Mouse (Mus musculus): ENCODE data around the gene Mon2. TPM values are rescaled to one million over a fixed set of nuclear protein-coding genes. Genes with fewer than 3 reads are reported as not detected.

Gene Mon2
- total and polyA plus RNA-seq, 2 experiments from 2014 or later = 15.9 to 64.7 TPM

GRCm38 (mm10) chr10:122960738-122961137, 115.6 kb downstream of the Mon2 start:
- no peak for TF ChIP-seq CTCF (IDR thresholded peaks at IDR 0.05; ENCODE audit: low read depth)
- H3K27ac ChIP-seq = no peak overlapping the region

GRCm38 (mm10) chr10:122960216-122960615, 116.1 kb downstream of the Mon2 start:
- H3K9me3 ChIP-seq (ENCODE audit: low read length) = no peaks in the 10 kb centered on the region
- H3K36me3 ChIP-seq (ENCODE audit: insufficient read depth, low read length) = no peaks in the 10 kb centered on the region
- no peak overlapping the region for H3K27ac ChIP-seq
- ATAC-seq (no peak), DNase-seq (ENCODE audit: low spot score) (no peak)
- H3K4me2 ChIP-seq (ENCODE audit: low read depth, low read length) = no peak overlapping the region
- no peak for TF ChIP-seq CTCF (IDR thresholded peaks at IDR 0.05; ENCODE audit: low read depth)
- H3K9ac ChIP-seq (replicated peaks; ENCODE audit: low read length) = no peak overlapping the region
- WGBS = 85% methylated on average over 16 of the region's 16 CpGs
- H3K4me1 ChIP-seq (ENCODE audit: insufficient read depth, low read length) = peaks cover 20% of the 10 kb centered on the region
- no peaks in the 10 kb centered on the region for H3K27me3 ChIP-seq (ENCODE audit: insufficient read depth, low read length)
- H3K4me3 ChIP-seq (ENCODE audit: low read length) = no peak overlapping the region

More at GRCm38 (mm10) chr10:122960738-122961137, 115.6 kb downstream of the Mon2 start:
- Histone ChIP-seq H3K9ac (replicated peaks; ENCODE audit: low read length) (no peak overlapping the region), H3K27me3 (ENCODE audit: insufficient read depth, low read length) (no peaks in the 10 kb centered on the region), H3K4me2 (ENCODE audit: low read depth, low read length) (no peak overlapping the region), H3K4me1 (ENCODE audit: insufficient read depth, low read length) (peaks cover 20% of the 10 kb centered on the region), H3K4me3 (ENCODE audit: low read length) (no peak overlapping the region), H3K9me3 (ENCODE audit: low read length) (no peaks in the 10 kb centered on the region), H3K36me3 (ENCODE audit: insufficient read depth, low read length) (no peaks in the 10 kb centered on the region)
- ATAC-seq (no peak), DNase-seq (ENCODE audit: low spot score) (no peak)
- WGBS = 72% methylated on average over 16 of the region's 16 CpGs

- ATAC-seq (no peak), DNase-seq (ENCODE audit: low spot score) (no peak)
- 75% methylated on average over 5 of the region's 5 CpGs for WGBS
- Histone ChIP-seq H3K27me3 (ENCODE audit: insufficient read depth, low read length) (no peaks in the 10 kb centered on the region), H3K4me2 (ENCODE audit: low read depth, low read length) (no peak overlapping the region), H3K9me3 (ENCODE audit: low read length) (no peaks in the 10 kb centered on the region), H3K4me1 (ENCODE audit: insufficient read depth, low read length) (peaks cover 12% of the 10 kb centered on the region), H3K9ac (replicated peaks; ENCODE audit: low read length) (no peak overlapping the region), H3K4me3 (ENCODE audit: low read length) (no peak overlapping the region), H3K27ac (no peak overlapping the region), H3K36me3 (ENCODE audit: insufficient read depth, low read length) (no peaks in the 10 kb centered on the region)
- no peak for TF ChIP-seq CTCF (IDR thresholded peaks at IDR 0.05; ENCODE audit: low read depth)
These were observed 117.6 kb downstream of the Mon2 start for GRCm38 (mm10) chr10:122958699-122959098.

- Histone ChIP-seq H3K4me1 (ENCODE audit: insufficient read depth, low read length) (peaks cover 8% of the 10 kb centered on the region; the same call in 1 of the 2 replicates), H3K27ac (no peak overlapping the region), H3K9me3 (ENCODE audit: low read length) (no peaks in the 10 kb centered on the region), H3K27me3 (ENCODE audit: insufficient read depth, low read length) (no peaks in the 10 kb centered on the region), H3K36me3 (ENCODE audit: insufficient read depth, low read length) (no peaks in the 10 kb centered on the region), H3K9ac (replicated peaks; ENCODE audit: low read length) (no peak overlapping the region), H3K4me3 (ENCODE audit: low read length) (no peak overlapping the region), H3K4me2 (ENCODE audit: low read depth, low read length) (no peak overlapping the region)
- no peak for DNase-seq (ENCODE audit: low spot score)
- no peak for ATAC-seq
- TF ChIP-seq CTCF (IDR thresholded peaks at IDR 0.05; ENCODE audit: low read depth) = no peak
- 92% methylated on average over 2 of the region's 2 CpGs for WGBS
These were observed 118.4 kb downstream of the Mon2 start for GRCm38 (mm10) chr10:122957918-122958317.

- Histone ChIP-seq H3K4me1 (ENCODE audit: insufficient read depth, low read length) (no peaks in the 10 kb centered on the region), H3K4me2 (ENCODE audit: low read depth, low read length) (no peak overlapping the region), H3K36me3 (ENCODE audit: insufficient read depth, low read length) (no peaks in the 10 kb centered on the region), H3K9ac (replicated peaks; ENCODE audit: low read length) (no peak overlapping the region), H3K27me3 (ENCODE audit: insufficient read depth, low read length) (no peaks in the 10 kb centered on the region), H3K9me3 (ENCODE audit: low read length) (no peaks in the 10 kb centered on the region), H3K27ac (no peak overlapping the region), H3K4me3 (ENCODE audit: low read length) (no peak overlapping the region)
- WGBS = 91% methylated on average over 9 of the region's 9 CpGs
- DNase-seq (ENCODE audit: low spot score) (no peak), ATAC-seq (no peak)
- TF ChIP-seq CTCF (IDR thresholded peaks at IDR 0.05; ENCODE audit: low read depth) = no peak
These were observed 122.7 kb downstream of the Mon2 start for GRCm38 (mm10) chr10:122953576-122953975.

GRCm38 (mm10) chr10:122950966-122951365, 125.3 kb downstream of the Mon2 start:
- 58% methylated on average over 6 of the region's 6 CpGs for WGBS
- H3K27me3 ChIP-seq (ENCODE audit: insufficient read depth, low read length) = no peaks in the 10 kb centered on the region
- no peaks in the 10 kb centered on the region for H3K4me1 ChIP-seq (ENCODE audit: insufficient read depth, low read length)
- H3K36me3 ChIP-seq (ENCODE audit: insufficient read depth, low read length) = no peaks in the 10 kb centered on the region
- no peaks in the 10 kb centered on the region for H3K9me3 ChIP-seq (ENCODE audit: low read length)
- no peak overlapping the region for H3K4me3 ChIP-seq (ENCODE audit: low read length)
- no peak for TF ChIP-seq CTCF (IDR thresholded peaks at IDR 0.05; ENCODE audit: low read depth)
- ATAC-seq (no peak), DNase-seq (ENCODE audit: low spot score) (no peak)
- H3K4me2 ChIP-seq (ENCODE audit: low read depth, low read length) = no peak overlapping the region
- no peak overlapping the region for H3K9ac ChIP-seq (replicated peaks; ENCODE audit: low read length)
- no peak overlapping the region for H3K27ac ChIP-seq

GRCm38 (mm10) chr10:122944888-122945287, 131.4 kb downstream of the Mon2 start:
- no peak for ATAC-seq
- TF ChIP-seq CTCF (IDR thresholded peaks at IDR 0.05; ENCODE audit: low read depth) = no peak
- WGBS = 71% methylated on average over 5 of the region's 5 CpGs
- H3K4me1 ChIP-seq (ENCODE audit: insufficient read depth, low read length) = no peaks in the 10 kb centered on the region
- no peak overlapping the region for H3K9ac ChIP-seq (replicated peaks; ENCODE audit: low read length)
- H3K27me3 ChIP-seq (ENCODE audit: insufficient read depth, low read length) = no peaks in the 10 kb centered on the region
- peaks cover 7% of the 10 kb centered on the region; the same call in 1 of the 2 replicates for H3K36me3 ChIP-seq (ENCODE audit: insufficient read depth, low read length)
- no peak for DNase-seq (ENCODE audit: low spot score)
- H3K4me3 ChIP-seq (ENCODE audit: low read length) = no peak overlapping the region
- H3K27ac ChIP-seq = no peak overlapping the region
- H3K9me3 ChIP-seq (ENCODE audit: low read length) = no peaks in the 10 kb centered on the region
- H3K4me2 ChIP-seq (ENCODE audit: low read depth, low read length) = no peak overlapping the region
